Mouse (Mus musculus): ENCODE results near the gene Hey2. TPM values are rescaled to one million over a fixed set of nuclear protein-coding genes. Genes with fewer than 3 reads are reported as not detected.

Gene Hey2
- polyA plus RNA-seq, 1 experiment from 2014 or later = 4.4 TPM

DNA sequence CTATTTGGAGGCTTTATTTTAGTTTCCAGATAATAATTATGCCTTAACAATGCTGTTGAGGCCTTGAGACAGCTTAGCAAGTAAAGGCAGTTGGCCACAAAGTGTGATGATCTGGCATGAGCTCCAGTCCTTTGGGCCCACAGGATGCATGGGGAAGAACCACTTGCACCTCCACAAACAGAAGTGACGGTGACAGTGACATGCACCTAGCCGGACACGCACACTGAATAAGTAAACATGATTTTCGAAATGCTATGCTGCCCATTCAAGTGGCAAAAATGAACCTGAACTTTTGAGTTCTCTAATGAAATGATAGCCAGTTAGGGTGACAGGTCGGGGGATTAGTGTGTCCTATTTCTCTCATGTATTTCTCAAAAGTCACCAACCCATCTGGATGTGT, 1.8 kb downstream of the Hey2 start:
- DNase-seq (ENCODE audit: low spot score) (no peak), ATAC-seq (replicated peaks; ENCODE audit: low FRiP score, low TSS enrichment, low read depth) (no peak)
- H3K4me3 ChIP-seq (ENCODE audit: low read depth, low read length) = peak overlapping the region; percentile 12; the same call in 1 of the 2 replicates
- peaks cover 14% of the 10 kb centered on the region; the same call in 1 of the 2 replicates for H3K4me1 ChIP-seq (replicated peaks; ENCODE audit: control insufficient read depth, insufficient read depth, low read length)
- H3K27me3 ChIP-seq (replicated peaks; ENCODE audit: control insufficient read depth, insufficient read depth, low read length) = peaks cover 25% of the 10 kb centered on the region
- 83% methylated on average over 5 of the region's 5 CpGs for WGBS
- peak overlapping the region; percentile 68 for H3K4me2 ChIP-seq (ENCODE audit: low read length)
- H3K27ac ChIP-seq (ENCODE audit: low read depth) = no peak overlapping the region
- H3K9me3 ChIP-seq (ENCODE audit: control insufficient read depth, low read length) = no peaks in the 10 kb centered on the region
- H3K36me3 ChIP-seq (ENCODE audit: control insufficient read depth, insufficient read depth, low read length) = no peaks in the 10 kb centered on the region
- no peak overlapping the region for H3K9ac ChIP-seq (ENCODE audit: low read length)

DNA sequence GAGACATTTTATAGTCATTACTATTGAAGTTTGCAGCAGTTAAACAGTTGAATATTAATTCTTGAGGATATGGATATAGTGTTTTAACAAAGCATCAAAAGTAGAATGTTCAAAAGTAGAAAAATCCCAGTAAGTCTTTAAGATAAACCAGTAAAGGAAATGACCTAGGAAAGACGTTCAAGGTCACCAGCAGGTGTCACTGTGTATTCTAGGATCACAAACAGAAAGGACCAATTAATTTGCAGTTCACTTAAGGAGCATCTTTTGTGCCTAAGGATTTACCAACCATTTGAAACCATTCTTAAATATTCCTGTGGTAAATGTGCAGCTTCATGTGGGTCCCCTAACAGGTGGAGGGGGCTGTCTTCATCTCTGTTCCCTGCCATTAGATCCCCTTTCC, 4.4 kb downstream of the Hey2 start:
- H3K27me3 ChIP-seq (replicated peaks; ENCODE audit: control insufficient read depth, insufficient read depth, low read length) = peaks cover 7% of the 10 kb centered on the region
- ATAC-seq (replicated peaks; ENCODE audit: low FRiP score, low TSS enrichment, low read depth) = no peak
- H3K36me3 ChIP-seq (ENCODE audit: control insufficient read depth, insufficient read depth, low read length) = no peaks in the 10 kb centered on the region
- WGBS = 7% methylated on average over 1 of the region's 1 CpGs
- no peaks in the 10 kb centered on the region for H3K9me3 ChIP-seq (ENCODE audit: control insufficient read depth, low read length)
- H3K9ac ChIP-seq (ENCODE audit: low read length) = no peak overlapping the region
- no peak overlapping the region for H3K4me3 ChIP-seq (ENCODE audit: low read depth, low read length)
- no peak for DNase-seq (ENCODE audit: low spot score)
- H3K4me2 ChIP-seq (ENCODE audit: low read length) = no peak overlapping the region
- H3K27ac ChIP-seq (ENCODE audit: low read depth) = no peak overlapping the region
- H3K4me1 ChIP-seq (replicated peaks; ENCODE audit: control insufficient read depth, insufficient read depth, low read length) = no peaks in the 10 kb centered on the region

DNA sequence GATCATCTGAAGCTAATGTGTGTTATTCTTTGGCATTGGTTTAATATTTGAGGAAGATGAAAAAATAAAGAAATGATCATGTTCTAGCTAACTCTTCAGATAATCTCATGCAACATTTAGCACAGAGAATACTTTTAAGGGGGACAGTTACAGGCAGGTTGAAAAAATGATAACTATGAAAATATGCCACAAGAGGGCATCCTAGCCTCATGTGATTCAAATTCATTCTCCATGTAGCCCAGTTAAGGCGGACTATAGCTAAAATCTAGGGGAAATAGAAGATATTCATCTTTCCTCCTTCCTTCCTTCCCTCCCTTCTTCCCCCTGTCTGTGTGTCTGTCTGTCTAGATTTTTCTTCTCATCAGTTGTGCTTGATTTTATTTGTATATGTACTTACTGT, 17.6 kb downstream of the Hey2 start:
- H3K27ac ChIP-seq (ENCODE audit: low read depth) = no peak overlapping the region
- no peaks in the 10 kb centered on the region for H3K4me1 ChIP-seq (replicated peaks; ENCODE audit: control insufficient read depth, insufficient read depth, low read length)
- no peaks in the 10 kb centered on the region for H3K9me3 ChIP-seq (ENCODE audit: control insufficient read depth, low read length)
- H3K9ac ChIP-seq (ENCODE audit: low read length) = no peak overlapping the region
- no peaks in the 10 kb centered on the region for H3K27me3 ChIP-seq (replicated peaks; ENCODE audit: control insufficient read depth, insufficient read depth, low read length)
- H3K4me3 ChIP-seq (ENCODE audit: low read depth, low read length) = no peak overlapping the region
- no peaks in the 10 kb centered on the region for H3K36me3 ChIP-seq (ENCODE audit: control insufficient read depth, insufficient read depth, low read length)
- H3K4me2 ChIP-seq (ENCODE audit: low read length) = no peak overlapping the region
- ATAC-seq (replicated peaks; ENCODE audit: low FRiP score, low TSS enrichment, low read depth) (no peak), DNase-seq (ENCODE audit: low spot score) (no peak)
- 9% methylated on average over 1 of the region's 1 CpGs for WGBS

GRCm38 (mm10) chr10:30810967-30811293, 31.7 kb downstream of the Hey2 start:
- H3K4me1 ChIP-seq (replicated peaks; ENCODE audit: control insufficient read depth, insufficient read depth, low read length) = no peaks in the 10 kb centered on the region
- DNase-seq (ENCODE audit: low spot score) (peak; percentile 92), ATAC-seq (replicated peaks; ENCODE audit: low FRiP score, low TSS enrichment, low read depth) (peak; percentile 95)
- H3K4me2 ChIP-seq (ENCODE audit: low read length) = peak overlapping the region; percentile 45
- peak overlapping the region; percentile 44; the same call in 1 of the 2 replicates for H3K9ac ChIP-seq (ENCODE audit: low read length)
- no peaks in the 10 kb centered on the region for H3K27me3 ChIP-seq (replicated peaks; ENCODE audit: control insufficient read depth, insufficient read depth, low read length)
- no peak overlapping the region for H3K27ac ChIP-seq (ENCODE audit: low read depth)
- H3K9me3 ChIP-seq (ENCODE audit: control insufficient read depth, low read length) = no peaks in the 10 kb centered on the region
- 8% methylated on average over 11 of the region's 11 CpGs for WGBS
- H3K36me3 ChIP-seq (ENCODE audit: control insufficient read depth, insufficient read depth, low read length) = no peaks in the 10 kb centered on the region
- H3K4me3 ChIP-seq (ENCODE audit: low read depth, low read length) = peak overlapping the region; percentile 44

DNA sequence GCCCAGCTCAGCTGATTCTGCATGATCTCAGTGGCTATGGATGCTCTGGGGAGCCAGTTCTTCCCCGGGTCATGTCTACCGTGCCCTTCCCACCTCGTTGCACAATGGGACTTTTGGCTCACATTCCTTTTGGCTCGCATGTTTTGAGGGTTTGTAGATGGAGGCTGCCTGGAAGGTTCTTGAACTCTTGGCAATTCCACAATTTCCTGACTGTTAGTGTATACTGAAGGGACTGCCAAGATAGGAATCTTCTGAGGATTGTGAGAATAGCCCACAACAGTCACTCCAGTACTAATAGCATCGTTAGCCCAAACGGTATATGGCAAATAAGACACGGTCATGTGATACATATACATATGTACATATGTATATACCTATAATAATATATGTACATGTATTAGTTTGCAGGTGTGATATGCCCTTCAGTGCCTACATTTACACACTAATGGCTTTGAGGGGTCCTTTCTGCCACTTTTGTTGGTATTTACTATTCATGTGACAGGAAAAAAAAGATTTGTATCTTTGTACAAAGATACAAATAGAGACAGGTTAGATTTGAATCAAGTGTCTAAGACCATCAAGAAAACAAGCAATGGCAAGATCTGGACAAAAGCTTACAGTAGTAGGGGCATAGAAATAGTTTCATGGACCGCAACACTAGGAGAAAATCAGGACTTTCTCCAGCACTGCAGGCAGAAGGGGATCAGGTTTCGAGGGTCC, 32.2 kb downstream of the Hey2 start:
- ATAC-seq (replicated peaks; ENCODE audit: low FRiP score, low TSS enrichment, low read depth) = peak; percentile 66
- H3K4me3 ChIP-seq (ENCODE audit: low read depth, low read length) = peak overlapping the region; percentile 44
- peak overlapping the region; percentile 44; the same call in 1 of the 2 replicates for H3K9ac ChIP-seq (ENCODE audit: low read length)
- no peak overlapping the region for H3K27ac ChIP-seq (ENCODE audit: low read depth)
- no peaks in the 10 kb centered on the region for H3K9me3 ChIP-seq (ENCODE audit: control insufficient read depth, low read length)
- no peaks in the 10 kb centered on the region for H3K4me1 ChIP-seq (replicated peaks; ENCODE audit: control insufficient read depth, insufficient read depth, low read length)
- H3K27me3 ChIP-seq (replicated peaks; ENCODE audit: control insufficient read depth, insufficient read depth, low read length) = no peaks in the 10 kb centered on the region
- no peak for DNase-seq (ENCODE audit: low spot score)
- peak overlapping the region; percentile 45 for H3K4me2 ChIP-seq (ENCODE audit: low read length)
- H3K36me3 ChIP-seq (ENCODE audit: control insufficient read depth, insufficient read depth, low read length) = no peaks in the 10 kb centered on the region
- WGBS = 41% methylated on average over 9 of the region's 9 CpGs

GRCm38 (mm10) chr10:30803587-30804253, 38.9 kb downstream of the Hey2 start:
- Histone ChIP-seq H3K4me1 (replicated peaks; ENCODE audit: control insufficient read depth, insufficient read depth, low read length) (peaks cover 13% of the 10 kb centered on the region; the same call in 1 of the 2 replicates), H3K4me3 (ENCODE audit: low read depth, low read length) (peak overlapping the region; percentile 82), H3K4me2 (ENCODE audit: low read length) (peak overlapping the region; percentile 65), H3K27ac (ENCODE audit: low read depth) (peak overlapping the region; percentile 93), H3K9ac (ENCODE audit: low read length) (peak overlapping the region; percentile 81), H3K9me3 (ENCODE audit: control insufficient read depth, low read length) (no peaks in the 10 kb centered on the region), H3K36me3 (ENCODE audit: control insufficient read depth, insufficient read depth, low read length) (no peaks in the 10 kb centered on the region), H3K27me3 (replicated peaks; ENCODE audit: control insufficient read depth, insufficient read depth, low read length) (no peaks in the 10 kb centered on the region)
- 26% methylated on average over 7 of the region's 7 CpGs for WGBS
- DNase-seq (ENCODE audit: low spot score) = no peak
- no peak for ATAC-seq (replicated peaks; ENCODE audit: low FRiP score, low TSS enrichment, low read depth)

DNA sequence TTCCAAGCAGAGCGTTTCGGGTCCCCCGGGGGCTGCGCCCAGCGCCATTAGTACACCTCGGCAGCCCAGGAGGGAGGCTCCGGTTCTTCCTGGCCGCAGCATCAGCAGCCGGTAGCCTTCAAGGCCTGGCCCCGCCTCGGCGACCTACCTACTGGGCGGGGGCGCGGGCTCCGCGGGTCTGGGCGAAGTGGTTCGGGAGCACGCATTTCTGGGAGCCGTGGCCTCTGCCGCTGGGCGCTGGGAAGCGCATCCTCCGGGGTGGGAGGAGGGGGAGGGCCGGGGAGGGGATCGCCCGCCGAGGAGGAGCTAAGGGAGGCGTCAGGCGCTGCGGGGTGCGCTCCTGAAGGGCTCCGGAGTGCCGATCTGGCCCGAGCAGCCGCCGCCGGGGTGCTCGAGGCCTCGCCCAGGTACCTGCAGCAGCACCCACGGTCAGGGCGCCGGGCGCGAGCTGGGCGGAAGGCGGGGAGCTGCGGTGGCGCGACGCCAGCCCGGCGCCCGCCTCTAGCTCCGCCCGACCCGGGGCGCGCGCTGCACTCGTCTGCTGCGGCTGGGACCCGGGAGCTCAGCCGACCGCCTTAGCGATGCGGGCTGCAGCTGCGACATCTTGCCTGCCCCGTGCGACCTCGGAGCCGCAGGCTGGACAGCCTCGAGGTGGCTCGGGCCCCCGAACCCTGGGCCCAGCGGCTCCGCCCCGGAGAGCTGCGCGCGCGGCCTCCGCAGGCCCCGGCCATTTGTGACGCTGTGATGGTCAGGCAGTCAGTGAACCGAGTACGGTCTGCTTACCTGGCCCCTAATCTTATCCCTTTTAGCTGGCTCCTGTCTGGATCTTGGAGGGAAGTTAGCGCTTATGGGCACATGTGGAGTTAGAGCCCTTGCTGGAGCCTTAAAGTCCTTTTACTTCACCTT, 39.7 kb downstream of the Hey2 start, which contains the start of gene Ncoa7:
TSS of gene Ncoa7 (minus strand) at position 646 of the 906 bp plus-strand sequence.
- Histone ChIP-seq H3K27ac (ENCODE audit: low read depth) (peak within 1 kb of the TSS; percentile 93), H3K27me3 (replicated peaks; ENCODE audit: control insufficient read depth, insufficient read depth, low read length) (no peaks in the 10 kb centered on the region), H3K4me1 (replicated peaks; ENCODE audit: control insufficient read depth, insufficient read depth, low read length) (peaks cover 13% of the 10 kb centered on the region; the same call in 1 of the 2 replicates), H3K9me3 (ENCODE audit: control insufficient read depth, low read length) (no peaks in the 10 kb centered on the region), H3K4me3 (ENCODE audit: low read depth, low read length) (peak within 1 kb of the TSS; percentile 82), H3K4me2 (ENCODE audit: low read length) (peak within 1 kb of the TSS; percentile 65), H3K36me3 (ENCODE audit: control insufficient read depth, insufficient read depth, low read length) (no peaks in the 10 kb centered on the region), H3K9ac (ENCODE audit: low read length) (peak within 1 kb of the TSS; percentile 81)
- ATAC-seq (replicated peaks; ENCODE audit: low FRiP score, low TSS enrichment, low read depth) (peak; percentile 96), DNase-seq (ENCODE audit: low spot score) (peak; percentile 93)
- WGBS = under 1% methylated on average over 76 of the region's 89 CpGs

DNA sequence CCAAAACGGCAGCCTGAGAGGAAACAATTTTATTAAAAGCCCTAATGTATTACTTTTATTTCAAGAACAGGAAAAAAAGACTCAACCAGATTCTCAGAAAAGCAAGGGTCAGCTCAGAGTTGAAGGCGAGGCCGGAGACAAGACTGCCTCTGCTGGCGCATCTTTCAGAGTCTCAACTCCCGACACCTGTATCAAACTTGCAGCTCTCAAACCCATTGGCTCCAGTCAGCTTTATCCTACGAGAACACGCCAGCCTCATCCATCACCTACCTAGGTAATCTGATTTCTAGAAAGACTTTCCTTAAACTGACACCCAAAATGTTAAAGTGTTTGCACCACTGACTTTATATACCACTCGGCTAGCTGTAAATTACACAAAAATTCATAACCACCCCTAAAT, 40.6 kb downstream of the Hey2 start:
- 9% methylated on average over 8 of the region's 8 CpGs for WGBS
- ATAC-seq (replicated peaks; ENCODE audit: low FRiP score, low TSS enrichment, low read depth) (no peak), DNase-seq (ENCODE audit: low spot score) (peak; percentile 65)

More for the DNA sequence above, 40.6 kb downstream of the Hey2 start:
- peak overlapping the region; percentile 82 for H3K4me3 ChIP-seq (ENCODE audit: low read depth, low read length)
- H3K27me3 ChIP-seq (replicated peaks; ENCODE audit: control insufficient read depth, insufficient read depth, low read length) = no peaks in the 10 kb centered on the region
- peak overlapping the region; percentile 65 for H3K4me2 ChIP-seq (ENCODE audit: low read length)
- peak overlapping the region; percentile 81 for H3K9ac ChIP-seq (ENCODE audit: low read length)
- peak overlapping the region; percentile 93; the same call in 1 of the 2 replicates for H3K27ac ChIP-seq (ENCODE audit: low read depth)
- peaks cover 13% of the 10 kb centered on the region; the same call in 1 of the 2 replicates for H3K4me1 ChIP-seq (replicated peaks; ENCODE audit: control insufficient read depth, insufficient read depth, low read length)
- no peaks in the 10 kb centered on the region for H3K9me3 ChIP-seq (ENCODE audit: control insufficient read depth, low read length)
- no peaks in the 10 kb centered on the region for H3K36me3 ChIP-seq (ENCODE audit: control insufficient read depth, insufficient read depth, low read length)
